Mouse (Mus musculus): Measurements from ENCODE around the gene Grin1.

- no peak for TF ChIP-seq CTCF (IDR thresholded peaks at IDR 0.05; ENCODE audit: insufficient read depth, low read length)
- no peak for TF ChIP-seq POLR2A (IDR thresholded peaks at IDR 0.05; ENCODE audit: borderline replicate concordance, extremely low read depth, low read depth, low read length)
Measured at GRCm38 (mm10) chr2:25310180-25310579, 8.8 kb downstream of the Grin1 start.

All from lung, adult 2 months (tissue).